Mouse (Mus musculus) heart, adult 9 months (tissue): ENCODE results near the gene Xrcc4.

Source experiments
- DNase-seq, 2 experiments: peaks; one replicate each; pipeline ENCODE4 v3.0.0; 2022; ENCODE audit warnings: low spot score in 2 of 2

Gene Xrcc4

DNA sequence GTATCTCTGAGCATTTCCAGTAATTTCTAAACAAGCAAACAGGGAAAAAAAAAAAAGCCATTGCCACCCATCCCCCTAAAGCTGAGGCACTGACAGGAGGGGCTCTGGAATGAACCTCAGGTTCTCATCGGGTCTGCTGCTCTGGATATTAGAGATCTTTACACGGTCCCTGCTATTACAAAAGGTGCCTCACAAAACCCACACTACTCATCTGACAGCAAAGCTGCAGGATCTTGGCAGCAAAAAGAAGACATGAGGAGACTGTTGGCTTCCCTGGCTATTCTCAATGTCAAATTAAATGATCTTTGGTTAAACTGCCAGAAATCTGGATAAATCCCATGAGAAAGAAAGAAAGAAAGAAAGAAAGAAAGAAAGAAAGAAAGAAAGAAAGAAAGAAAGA, 145.1 kb downstream of the Xrcc4 start:
- DNase-seq = no peak

DNA sequence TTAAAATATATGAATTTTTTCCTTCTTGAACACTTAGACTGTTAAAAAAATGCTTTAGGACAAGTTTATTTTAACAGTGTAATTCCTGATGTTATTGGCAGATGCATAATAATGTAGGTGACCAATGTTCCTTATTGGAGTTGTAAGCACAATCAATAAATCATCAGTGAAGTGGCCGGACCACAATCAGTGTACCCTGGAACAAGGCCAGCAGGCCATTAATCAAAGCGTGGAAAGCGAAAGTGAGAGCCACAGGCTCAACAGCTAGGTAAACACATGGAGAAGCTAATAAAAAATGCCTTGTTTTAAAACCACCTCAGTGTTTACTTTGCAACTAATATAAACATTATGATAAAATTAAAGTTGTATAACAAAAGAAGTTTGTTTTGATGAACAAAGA, 159.9 kb downstream of the Xrcc4 start:
- peak in 1 of 2 experiments; percentile 5 for DNase-seq

DNA sequence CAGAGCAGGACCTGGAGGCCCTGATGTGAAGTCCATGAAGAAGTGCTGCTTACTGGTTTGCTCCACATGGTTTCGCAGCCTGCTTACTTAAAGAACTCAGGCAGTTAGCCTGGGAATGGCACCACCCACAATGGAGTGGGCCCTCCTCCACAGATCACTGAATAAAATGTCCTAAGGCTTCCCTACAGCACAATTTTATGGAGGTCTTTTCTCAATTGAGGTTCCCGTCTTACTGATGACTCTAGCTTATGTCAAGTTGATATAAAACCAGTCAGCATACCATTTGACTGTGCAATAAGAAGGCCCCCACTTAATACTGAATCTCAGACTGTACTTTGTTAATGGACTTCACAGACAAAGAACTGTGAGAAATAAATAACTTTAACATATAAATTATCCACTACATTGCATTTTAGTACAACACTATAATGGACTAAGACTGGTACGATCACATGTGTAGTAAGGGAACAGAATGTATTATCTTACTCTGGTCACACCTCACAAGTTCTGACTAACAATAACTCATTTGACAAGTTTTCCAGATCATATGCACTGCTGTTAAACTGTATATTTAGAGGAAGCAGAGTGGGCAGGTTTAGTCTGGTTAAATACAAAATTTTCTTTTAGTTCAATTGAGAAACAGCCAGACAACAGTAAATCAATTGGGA, 170.5 kb downstream of the Xrcc4 start:
- no peak for DNase-seq

DNA sequence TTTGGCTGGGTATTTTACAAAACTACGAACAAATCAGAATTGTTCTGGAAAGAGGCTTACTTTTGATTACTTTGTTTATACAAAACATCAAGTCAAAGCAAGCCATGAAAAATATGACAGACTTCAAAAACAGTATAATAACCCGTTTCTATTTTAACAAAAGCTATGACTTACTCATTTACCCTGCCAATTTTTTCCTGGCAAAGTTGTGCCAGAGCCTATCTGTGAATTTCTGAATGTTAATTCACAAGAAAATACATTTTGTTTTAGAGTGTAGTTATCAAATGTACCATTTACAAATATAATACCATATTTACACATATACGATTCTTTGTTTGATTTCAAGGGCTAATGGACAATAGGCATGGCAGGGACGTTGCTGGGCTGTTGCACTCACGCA, 175.1 kb downstream of the Xrcc4 start:
- no peak for DNase-seq

DNA sequence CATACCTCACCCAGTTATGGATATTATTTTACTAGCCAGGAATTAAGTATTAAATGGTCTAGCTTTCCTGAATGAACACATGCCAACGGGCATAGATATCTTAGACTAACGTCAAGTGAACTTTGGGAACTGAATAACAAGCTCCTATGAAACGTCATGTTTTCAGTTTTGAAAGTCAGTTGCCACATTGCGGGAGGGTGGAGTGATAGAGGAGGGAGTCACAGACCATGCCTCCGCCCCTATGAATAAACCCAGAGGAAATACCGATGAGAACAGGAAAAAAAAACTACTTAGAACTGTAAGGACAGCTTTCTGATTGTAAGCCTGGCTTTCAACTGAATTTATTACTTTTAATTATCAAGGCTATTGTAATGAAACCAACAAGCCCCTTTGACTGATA, 175.5 kb downstream of the Xrcc4 start:
- peak; percentile 47 to 56 for DNase-seq

DNA sequence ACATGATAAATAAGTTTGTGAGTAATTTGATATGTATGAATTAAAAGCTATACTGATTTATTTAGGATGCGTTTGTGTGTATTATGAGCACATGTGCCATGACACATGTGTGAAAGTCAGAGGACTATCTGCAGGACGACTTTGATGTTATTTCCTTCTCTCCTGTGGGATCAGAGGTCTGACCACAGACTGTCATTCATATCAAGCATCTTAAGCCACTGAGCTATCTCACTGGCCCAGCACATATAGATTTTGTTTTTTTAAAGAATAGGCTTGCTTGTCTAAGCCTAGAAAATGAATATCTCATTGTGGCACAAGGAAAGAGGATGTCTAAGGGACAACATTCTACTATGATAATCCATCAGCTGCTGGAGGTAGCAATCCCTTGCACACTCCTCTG, 183.3 kb downstream of the Xrcc4 start:
- DNase-seq = no peak

DNA sequence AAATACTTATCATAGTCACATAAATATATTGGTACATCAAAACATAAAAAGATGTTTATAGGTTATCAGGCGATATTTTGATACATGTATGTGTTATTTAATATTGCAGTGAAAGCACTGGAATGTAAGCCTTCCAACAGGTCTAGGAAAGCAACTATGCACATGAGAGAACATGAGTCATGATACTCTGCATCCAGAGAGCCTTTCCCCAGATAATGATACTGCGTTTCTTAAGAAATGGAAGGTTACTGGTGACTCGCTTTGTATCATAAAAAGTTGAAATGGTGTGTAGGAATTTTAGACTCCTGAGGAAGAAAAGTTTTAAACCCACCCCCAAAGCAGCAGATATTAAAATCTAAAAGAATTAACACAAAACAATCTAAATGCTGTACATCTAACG, 190.3 kb downstream of the Xrcc4 start:
- DNase-seq = no peak

DNA sequence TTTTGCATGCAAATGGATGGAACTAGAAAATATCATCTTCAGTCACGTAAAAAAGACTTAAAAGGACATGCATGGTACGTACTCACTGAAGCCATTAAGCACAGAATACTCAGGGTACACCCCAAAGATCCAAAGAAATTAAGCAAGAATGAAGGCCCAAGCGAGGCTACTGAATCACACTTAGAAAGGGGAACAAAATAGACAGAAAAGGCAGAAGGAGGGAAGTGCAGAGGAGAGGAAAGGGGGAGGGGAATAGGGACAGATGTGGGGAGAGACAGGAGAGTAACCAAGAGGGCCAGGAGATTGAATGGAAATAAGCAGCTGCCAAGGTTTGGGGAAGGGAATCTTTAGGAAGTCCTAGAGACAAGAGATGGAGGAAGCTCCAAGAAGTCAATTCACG, 197.3 kb downstream of the Xrcc4 start:
- no peak for DNase-seq

DNA sequence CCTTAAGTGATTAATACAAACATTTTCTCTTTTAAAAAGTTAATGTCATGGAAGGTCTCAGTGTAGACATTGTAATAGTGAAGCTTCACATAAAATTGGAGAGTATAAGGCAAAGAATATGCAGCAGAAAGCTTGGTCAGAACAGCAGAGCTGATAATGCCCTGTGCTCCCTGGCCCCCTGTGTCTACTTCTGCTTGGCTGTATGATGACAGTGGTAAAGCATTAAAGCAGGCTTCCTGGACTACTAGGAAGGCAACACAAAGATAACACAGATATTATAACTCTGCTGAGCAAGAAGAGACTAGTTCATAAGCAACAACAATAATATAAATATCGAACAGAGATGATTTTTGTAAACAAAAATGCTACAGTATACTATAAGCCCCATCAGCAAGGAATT, 199.2 kb downstream of the Xrcc4 start:
- DNase-seq = no peak

DNA sequence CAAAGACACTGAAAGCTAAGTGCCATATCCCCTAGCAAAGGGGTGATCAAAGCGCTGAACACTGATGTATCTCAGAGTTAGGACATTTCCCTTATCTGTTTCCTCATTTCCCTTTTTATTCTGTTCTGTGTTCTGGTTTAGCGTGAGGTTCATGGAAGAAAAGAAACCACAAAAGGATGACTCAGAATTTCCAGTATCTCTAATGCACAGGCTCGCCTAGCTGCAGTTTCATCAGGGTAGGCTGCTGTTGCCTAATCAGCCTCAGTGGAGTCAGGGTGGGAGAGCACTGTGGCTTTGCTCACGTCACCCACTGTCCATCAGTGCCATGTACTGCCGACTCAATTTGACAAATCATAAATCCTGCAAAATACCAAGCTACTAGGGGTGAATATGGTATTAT, 200.3 kb downstream of the Xrcc4 start:
- DNase-seq = peak; percentile 61 to 65

DNA sequence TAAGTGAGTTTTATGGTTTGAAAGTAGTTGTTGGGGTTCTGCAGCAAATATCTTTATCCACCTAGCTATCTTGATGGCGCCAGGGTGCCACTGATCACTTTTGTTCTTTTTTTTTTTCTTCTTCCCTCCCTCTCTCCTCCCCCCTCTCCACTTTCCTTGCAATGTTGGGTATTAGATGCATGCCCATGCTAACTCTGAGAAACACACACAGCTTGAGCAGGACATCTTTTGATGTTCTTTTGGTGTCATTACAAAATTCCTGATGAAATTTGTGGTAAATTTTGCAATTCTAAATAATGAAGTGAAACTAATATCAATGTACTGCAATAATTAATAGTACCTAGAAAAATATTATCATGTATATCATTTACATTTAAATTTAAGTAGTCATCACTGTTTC, 205.9 kb downstream of the Xrcc4 start:
- DNase-seq = no peak

DNA sequence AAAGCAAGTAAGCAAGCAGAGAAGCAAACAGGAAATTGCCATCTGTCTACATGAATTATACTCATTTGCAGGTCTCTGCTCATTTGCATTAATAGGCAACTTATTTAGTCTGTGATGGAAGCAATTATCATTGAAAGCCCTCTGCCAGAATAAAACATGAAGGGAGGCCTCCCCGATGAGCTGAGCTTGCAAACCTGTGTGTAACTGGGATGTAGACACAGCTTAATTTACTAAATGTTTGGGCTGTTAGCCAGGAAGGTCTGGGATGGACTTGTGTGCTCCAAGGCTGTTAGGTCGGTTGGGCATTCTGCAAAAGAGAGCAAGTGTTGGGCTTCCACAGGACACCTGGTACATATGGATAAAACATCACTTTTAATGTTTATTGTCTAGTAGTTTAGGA, 208.1 kb downstream of the Xrcc4 start:
- DNase-seq = no peak

DNA sequence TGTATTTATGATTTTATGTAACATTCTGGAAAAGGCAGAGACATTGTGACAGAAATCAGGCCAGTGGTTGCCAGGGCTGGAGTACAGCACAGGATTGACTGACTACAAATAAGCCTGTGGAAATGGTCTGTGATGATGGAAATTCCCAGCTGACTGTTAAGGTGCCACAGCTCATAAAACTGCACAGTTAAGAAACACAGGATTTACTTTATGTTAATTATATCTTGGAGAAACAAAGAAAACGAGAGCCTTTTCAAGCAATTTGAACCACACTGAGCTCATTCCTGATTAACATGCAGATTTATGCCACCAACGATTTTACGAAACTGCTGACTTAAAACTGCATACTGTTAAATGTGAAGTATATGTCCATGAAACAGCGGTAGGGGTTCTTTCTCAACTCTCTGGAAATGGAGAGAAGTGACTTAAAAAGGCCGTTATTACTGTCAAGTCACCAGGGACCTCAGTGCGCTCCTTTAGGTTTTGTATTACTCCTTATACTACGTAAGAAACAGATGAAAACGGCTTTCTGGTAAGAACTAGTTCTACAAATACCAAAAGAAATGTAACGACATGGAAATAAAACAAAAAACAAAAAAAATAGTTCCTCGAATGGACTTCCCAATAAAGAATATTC, 210.5 kb downstream of the Xrcc4 start:
- no peak for DNase-seq

DNA sequence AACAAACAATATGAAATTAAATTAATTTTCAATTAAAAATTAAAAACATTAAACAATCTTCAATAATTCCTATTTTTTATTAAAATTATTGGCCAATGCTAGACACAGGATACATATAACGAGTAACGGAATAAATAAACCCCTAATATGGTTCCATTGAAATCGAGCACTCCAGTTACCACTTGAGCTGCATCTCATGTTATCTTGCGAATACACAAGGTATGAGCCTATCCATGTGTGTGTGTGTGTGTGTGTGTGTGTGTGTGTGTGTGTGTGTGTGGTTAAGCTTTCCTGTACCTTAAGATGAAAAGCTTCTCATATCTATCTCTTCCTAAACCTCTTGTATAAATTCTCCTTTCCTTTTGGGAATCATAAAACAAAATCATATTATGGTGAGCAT, 213.9 kb downstream of the Xrcc4 start:
- DNase-seq = no peak

DNA sequence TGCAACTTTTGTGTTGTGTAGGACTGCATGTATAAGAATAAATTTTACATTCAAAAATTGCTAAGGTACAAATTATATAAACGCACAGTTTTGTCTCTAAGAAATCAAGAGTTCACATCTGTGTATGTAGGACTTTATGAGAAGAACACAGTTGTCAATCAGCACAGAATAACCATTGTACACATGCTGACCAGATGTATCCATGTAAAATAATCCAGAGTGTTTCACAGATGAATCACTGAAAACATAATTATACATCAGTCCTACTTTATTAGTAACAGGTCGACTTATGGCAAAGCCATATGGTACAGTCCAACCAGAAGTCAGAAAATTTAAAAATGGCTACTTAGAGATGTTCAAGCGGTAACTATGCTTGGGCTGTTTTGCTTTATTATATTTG, 216.7 kb downstream of the Xrcc4 start:
- DNase-seq = no peak

DNA sequence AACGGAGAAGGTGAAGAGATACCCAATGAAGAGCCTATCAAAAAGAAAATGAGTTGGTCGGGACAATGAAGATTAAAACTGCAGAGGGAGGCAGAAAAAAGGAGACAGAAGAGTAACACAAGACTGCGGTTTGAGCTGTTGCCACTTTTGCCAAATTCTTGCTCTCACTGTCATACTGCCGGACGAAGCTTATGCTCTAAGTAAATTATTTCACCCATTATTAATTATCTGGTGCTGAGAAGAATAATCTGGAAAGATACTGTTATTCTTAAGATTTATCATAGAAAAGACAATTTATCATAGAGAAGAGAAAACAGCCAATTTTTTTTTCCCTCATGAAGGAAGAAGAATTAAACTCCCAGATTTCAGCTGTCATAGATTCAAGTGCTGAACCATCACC, 235.3 kb downstream of the Xrcc4 start:
- DNase-seq = no peak

DNA sequence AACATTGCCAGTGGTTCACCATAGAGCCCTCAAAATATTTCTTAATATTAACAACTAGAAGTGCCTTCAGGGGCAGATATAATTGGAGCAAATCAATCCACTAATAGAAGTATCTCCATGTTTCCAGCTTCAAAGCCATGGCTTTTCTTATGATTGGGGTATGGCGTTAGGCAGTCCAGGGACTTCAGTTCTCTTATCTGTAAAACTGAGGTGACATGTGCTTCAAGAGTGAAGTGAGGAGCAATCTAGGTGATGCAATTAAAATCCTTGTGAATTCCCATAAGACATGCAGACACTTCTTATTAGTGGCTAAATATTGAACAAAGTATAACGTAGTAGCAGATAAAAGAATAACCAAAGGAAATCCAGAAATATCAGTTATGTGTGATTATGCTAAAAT, 238.7 kb downstream of the Xrcc4 start:
- no peak for DNase-seq

DNA sequence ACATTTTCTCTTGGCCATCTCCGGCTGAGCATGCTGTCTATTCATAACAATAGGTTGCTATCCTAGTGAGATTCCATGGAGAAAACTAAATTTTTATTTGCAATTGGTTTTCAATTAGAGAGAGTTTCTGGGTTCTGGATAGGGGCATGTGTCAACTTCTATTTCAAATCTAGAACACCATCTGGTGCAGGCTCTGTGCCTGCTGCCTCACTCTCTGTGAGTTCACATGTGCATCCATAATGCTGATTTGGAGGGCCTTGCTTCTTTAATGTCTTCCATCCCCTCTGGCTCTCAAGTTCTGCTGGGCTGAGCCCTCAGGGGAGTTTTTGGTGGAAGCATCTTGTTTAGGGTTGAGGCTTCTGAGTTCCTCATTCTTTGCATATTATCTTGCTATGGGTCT, 239.5 kb downstream of the Xrcc4 start:
- DNase-seq = no peak

DNA sequence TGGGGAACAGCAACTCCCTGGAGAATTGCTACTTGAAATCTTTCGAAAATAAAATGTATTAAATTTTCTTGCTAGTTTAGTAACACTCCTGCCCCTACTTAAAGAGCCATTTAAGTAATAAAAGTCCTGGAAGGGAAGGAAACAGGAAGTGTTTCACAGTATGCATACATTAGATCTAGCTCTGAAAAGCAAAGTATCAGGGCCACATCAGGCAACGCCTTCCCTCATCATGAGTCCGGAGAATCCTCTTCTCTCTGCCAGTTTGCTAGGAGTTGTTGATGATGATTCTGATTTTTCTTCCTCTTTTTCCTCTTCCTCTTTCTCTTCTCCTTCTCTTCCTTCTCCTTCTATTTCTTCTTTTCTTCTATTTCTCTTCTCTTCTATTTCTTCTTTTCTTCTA, 250.8 kb downstream of the Xrcc4 start:
- no peak for DNase-seq

DNA sequence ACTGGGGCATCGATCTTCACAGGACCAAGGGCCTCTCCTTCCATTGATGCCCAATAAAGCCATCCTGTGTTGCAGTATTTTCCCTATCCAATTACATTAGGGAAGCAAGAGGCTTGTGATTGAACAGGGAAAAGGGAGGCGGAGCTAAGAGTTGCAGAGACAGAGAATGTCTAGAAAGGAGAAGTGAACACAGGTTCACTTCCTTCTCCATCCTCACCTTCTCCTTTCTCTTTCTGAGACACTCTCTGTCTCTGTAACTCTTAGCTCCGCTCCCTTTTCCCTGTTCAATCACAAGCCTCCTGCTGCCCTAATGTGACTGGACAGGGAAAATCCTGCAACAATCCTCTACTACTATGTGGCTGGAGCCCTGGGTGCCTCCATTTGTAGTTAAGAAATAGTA, 254.9 kb downstream of the Xrcc4 start:
- no peak for DNase-seq

DNA sequence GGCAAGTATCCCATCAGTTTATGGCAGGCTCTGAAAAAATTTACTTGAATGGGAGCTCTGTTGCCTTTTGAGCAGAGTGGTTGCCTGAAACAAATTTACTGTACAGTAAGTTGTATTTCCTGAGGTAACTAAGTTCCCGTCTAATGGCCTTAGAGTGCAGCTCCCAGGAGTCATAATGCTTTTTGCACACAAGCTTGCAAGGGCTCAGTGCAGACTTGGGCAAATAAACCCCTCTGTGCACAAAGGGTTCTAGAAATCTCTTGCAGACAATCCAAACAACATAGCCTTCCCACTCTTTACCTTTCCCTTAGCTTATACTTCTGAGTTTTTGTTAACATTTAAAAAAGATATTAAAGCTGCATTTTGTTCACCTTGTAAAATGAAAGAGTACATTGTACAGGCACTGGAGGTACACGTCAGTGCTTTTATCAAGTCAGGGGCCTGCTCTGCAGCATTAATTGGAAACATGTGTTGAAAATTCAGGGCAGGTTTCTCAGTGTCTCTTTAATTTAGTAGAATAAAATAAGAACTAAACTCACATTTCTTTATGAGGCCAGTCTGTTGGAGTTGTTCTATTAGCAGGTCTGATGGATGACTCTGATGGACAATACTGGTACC, 256.2 kb downstream of the Xrcc4 start:
- no peak for DNase-seq

DNA sequence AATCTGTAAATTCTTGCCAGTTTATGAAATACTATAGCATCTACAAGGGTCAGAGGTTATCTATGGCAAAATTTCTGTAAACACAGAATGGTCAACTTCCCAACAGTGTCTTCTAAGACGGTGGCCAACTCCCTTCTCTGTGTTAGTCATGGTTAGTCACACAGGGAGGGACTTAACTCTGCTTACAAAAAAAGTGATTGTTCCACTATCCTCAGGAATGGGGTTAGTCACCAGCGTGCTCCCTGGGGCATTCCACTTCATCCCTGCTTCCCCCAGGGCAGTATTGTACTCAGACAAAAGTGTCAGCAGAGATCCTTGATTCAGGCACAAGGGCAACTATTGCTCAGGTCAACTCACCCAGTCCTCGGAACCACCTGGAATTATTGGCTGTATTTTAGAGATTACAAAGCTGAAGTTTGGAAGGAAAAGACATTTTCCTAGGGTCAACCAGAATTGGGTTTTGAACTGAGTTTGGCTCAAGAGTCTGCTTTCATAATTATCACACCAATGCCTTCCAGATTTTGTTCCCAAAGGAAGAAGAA, 260.9 kb downstream of the Xrcc4 start:
- DNase-seq = peak; percentile 10 to 44

DNA sequence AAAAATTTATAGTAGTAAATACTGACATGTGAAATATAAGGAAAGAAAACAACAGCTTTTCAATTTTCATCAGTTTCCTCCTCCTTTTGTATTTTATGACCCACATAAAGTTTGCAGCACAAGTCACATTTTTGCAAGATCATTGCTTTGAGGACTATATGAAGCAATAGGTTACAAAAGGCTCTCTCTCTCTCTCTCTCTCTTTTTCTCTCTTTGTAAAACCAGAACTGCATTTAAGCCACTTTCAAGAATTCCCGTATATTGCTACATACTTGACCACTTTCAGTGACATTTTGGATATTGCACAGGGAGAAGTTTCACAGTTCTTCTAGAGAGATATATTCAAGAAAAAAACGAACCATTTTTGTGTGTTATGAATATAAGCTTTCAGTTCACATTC, 261.6 kb downstream of the Xrcc4 start:
- no peak for DNase-seq
